Mouse (Mus musculus): ENCODE measurements around the gene Mxi1.
A peak's percentile ranks its signal among the peaks of the same experiment; 100 is the strongest.

Mxi1 gene

DNA sequence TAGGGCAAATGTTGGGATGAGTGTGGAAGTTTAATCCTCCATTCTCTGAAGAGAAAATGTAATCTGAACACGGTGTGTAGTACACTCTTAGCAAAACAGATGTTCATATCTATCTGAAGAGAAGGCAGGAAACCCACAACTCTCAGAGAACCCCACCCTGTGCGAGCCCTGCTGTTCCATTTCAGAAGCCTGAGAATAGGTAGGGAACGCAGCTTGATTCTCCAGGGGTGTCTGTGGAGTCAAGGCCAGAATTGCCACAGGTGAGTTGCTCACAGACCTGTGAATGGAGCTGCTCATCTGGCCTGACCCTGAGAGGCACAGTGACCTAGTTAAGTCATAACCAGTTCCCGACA, 10.5 kb upstream of the Mxi1 start:
- no peak for DNase-seq (ENCODE audit: low spot score in 2 of 2)

DNA sequence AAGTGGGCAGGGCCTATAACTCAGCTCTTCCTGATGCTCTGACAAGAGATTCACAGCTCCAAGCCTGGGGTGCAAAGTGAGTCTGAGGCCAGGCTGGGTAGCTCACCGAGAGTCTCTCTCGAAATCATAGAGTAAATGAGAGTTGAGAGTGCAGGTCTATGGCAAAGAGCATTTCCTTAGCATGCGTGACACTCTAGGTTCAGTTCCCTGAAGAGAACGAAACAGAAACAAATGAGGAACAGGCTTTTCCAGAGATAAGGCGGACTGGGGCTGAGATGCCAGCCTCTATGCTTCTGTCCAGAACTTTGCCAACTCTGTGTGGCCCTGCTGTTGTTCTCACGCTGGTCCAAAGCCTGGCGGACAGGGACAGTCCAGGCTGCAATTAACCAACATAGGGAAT, 6.9 kb upstream of the Mxi1 start:
- no peak for DNase-seq (ENCODE audit: low spot score in 2 of 2)

DNA sequence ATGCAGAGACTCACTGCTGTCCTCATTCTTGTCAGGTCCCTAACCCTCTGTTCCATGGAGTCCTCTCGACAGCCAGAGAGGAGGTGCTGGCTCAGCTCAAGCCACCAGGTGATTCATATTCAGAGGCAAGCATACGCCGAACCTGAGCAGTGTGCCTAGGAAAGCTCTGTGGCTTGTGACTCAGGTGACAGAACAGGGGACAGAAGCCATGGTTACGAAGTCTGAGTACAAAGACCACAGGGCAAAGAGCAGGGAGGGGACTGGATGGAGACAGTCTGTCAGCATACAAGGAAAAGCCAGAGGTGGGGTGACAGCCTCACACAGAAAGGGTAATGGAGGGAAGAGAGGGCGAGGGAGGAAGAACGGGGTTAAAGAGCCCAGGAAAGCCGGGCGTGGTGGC, 4.7 kb upstream of the Mxi1 start:
- no peak for DNase-seq (ENCODE audit: low spot score in 2 of 2)

DNA sequence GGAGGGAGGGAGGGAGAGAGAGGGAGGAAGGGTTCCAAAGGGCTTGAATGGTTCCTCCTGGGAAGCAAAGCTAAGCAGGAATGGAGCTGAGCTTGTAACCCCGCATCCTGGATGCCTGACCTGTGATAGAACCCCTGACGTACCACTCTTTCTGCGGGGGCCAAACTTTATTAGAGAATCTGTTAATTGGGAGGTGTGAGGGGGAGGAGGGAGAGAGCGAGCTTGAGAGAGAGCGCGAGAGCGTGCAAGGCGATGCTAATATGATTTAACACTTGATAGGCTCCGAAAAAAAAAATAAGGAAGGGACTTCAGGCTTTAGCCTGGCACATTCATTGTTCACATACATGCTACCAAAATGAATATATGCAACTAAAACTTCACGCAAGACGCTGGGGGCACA, 3.6 kb upstream of the Mxi1 start:
- DNase-seq (ENCODE audit: low spot score in 2 of 2): no peak

DNA sequence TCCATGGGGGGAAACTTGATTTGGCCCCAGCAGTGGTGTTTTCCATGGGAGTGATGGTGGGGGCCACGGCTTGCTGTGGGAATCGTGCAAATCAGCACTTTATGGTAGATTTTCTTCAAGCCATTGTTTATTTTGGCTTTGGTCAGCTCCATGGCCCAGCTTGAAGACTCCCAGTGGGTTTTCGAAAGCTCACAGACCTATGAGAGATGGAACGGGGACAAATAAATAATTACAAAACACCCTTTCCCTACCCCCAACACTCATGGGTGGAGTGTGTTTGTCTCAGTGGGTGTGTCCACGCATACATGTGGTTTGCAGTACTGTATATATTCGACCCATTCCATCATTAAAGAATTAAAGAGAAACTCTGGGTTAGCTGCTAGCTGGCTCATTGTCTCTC, 3.1 kb upstream of the Mxi1 start:
- no peak for DNase-seq (ENCODE audit: low spot score in 2 of 2)

DNA sequence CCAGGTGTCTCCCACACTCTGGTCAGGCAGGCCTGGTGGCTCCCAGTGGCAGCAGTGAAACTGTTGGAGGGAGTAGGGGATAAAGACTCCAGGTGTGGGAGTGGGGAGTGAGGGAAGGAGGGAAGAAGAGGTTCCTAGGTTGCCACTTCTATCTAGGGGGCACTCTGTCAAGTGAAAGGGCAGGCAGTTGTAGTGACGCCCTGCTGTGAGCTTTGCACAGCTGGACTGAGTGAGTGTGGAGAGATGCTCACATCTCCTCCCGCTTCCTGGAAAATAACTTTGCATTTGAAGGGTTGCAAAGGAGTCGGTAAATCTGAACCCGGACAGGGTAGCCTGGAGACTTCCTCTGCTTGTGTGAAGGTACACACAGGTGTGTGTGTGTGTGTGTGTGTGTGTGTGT, 687 bp upstream of the Mxi1 start:
- no peak for DNase-seq (ENCODE audit: low spot score in 2 of 2)

DNA sequence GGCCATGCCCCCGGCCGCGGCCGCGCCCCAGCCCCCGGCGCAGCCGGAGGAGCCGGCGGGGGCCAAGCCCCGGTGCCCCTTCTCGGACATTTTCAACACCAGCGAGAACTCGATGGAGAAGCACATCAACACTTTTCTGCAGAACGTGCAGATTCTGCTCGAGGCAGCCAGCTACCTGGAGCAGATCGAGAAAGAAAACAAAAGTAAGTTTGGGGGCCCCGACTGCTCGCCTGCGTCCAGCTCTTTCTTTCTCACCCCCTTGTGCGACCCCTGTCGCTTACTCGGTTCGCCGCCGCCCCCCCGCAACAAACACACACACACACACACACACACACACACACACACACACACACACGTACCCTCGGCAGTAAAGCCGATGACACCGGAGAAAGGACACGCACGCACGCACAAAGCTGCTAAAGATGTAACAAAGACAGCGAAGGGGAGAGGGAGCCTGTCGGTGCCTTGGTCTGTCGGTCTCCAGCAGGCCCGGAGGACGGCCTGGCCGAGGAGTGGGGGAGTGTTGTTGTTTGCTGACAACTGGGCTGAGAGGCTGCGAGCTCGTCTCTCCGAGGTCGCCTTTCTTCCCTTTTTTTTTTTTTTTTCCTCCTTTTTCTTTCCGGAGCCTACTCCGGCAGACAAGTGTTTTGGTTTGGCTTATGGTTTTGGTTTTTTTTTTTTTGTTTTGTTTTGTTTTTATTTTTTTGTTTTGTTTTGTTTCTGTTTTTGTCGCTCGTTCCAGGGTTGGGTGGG, 629 bp downstream of the Mxi1 start:
- DNase-seq (ENCODE audit: low spot score in 2 of 2): peak; percentile 68 to 72

DNA sequence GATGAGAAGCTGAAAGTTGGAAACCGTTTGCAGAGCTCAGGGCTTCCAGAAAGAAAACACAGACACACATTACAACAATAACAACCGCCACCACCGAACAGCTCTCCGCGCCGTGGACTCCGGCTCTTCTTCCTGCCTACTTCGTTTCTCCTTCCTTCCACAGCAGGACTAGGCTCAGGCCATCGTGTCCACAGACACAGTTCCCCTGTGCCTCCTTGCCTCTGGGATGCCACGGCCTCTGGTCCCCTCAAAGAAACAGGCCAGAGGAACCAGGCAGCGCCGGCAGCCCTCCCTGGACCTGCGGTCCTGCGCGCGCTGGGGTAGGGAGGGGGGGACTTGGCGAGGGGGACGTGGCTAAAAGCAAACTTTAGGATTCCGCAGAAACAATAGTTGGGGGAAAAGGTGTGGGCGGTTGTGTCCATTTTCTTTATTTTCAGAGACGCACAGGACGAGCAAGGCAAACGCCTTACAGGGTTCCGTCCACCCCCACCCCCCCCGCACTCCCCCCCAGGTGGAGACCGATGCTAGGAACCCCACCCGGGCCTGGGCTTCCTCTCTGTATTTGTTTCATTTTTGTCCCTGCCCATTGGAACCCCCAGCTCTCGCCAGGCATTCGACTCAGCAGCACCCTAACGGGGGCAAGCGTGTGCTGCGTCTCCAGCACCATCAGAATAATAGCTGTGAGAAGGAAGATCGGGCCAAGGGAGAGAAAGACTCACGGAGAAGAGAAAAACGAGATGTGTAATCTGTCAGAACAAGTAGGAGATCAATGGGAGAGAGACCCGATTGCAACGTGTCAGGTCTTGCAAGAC, 1.4 kb downstream of the Mxi1 start:
- DNase-seq (ENCODE audit: low spot score in 2 of 2): peak; percentile 64 to 78

DNA sequence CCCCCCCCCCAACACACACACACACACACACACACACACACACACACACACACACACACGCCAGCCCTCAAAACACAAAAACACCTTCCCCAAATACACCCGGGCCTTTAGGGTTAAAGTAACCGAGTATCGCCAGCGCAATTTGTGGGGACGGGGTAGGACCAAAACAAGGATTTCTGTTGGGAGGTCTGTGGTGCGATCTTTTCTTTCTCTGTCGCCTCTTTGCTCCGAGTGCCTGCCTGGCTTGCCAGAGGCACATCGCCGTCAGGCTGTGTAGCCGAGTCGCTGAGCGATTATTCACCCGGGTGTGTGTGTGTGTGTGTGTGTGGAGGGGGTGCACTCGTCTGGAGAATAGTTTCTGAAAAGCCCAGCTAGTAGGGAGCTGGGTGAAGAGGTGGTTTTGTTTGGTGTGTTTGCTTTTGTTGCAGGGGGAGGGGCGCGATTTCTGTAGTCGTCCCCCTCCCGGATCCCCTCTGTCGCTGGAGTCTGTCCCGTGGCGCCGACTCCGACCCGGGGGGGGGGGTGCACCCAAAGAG, 2.1 kb downstream of the Mxi1 start:
- DNase-seq (ENCODE audit: low spot score in 2 of 2): peak; percentile 68 to 69

DNA sequence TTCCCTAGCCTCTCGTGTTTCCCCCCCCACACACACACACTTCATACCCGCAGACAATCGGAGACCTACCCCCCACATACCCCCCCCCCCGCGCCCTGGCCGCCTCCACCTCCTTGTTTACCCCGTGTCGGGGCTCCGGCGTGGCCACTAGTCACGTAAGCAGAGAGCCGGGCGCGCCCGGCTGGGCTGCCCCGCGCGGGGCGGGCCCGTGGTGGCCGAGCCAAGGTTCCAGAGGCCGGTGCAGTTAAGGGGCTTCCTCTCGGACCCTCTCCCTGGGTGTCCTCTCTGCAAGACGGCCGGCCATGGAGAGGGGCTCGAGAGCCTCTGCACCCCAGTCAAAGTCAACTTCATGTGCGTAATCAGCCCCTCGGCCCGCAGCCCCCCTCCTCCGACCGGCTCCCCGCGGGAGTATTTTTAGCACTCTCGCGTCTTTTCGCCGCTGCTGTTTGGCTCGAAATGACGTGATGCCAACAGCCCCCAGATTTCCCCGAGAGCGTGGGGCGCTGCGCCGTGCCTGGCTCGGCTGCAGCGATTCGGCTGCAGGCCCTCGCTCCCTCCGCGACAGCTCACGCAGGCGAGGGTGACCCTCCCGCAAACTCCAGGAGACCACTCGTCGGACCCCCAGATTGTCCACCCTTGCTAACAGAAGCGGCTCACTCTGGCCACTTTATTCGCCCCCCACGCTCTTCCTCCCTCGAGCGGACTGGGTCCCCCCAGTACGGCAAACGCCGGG, 2.8 kb downstream of the Mxi1 start:
- peak; percentile 70 to 80 for DNase-seq (ENCODE audit: low spot score in 2 of 2)

DNA sequence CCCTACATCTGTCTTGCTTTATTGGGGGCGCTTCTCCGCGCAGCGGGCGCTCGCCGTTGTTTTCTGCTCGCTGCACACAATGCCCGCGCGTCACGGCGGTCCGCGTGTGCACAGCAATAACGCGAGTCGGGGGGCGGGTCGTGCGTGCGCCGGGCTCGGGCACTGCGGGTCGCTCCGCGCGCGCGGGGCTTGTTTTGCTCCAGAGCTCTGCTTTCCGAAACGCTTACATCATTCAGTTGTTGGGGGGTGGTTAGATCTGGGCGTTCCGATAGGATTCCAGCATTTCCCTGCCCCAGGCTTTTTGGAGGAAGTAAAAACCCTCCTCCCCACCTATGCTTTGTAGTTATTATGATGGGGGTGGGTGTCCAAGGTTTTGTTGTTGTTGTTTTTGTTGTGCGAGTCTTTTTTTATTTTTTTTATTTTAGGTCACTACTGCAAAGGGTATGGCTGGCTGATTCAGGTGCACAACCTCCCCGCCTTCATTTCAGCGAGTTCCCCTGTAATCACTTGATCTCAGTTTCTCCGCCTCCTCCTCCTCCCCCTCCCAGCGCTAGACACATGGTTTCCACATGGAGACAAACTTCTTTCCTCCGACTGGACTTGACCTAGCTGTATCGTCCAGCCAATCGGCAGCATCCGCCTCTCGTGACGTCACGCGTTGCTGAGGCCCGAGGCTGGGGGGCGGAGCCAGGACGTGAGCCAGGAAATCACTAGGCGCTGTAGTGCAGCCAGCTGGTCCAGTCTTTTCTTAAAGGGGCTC, 3.5 kb downstream of the Mxi1 start:
- DNase-seq (ENCODE audit: low spot score in 2 of 2): peak; percentile 98 to 100

DNA sequence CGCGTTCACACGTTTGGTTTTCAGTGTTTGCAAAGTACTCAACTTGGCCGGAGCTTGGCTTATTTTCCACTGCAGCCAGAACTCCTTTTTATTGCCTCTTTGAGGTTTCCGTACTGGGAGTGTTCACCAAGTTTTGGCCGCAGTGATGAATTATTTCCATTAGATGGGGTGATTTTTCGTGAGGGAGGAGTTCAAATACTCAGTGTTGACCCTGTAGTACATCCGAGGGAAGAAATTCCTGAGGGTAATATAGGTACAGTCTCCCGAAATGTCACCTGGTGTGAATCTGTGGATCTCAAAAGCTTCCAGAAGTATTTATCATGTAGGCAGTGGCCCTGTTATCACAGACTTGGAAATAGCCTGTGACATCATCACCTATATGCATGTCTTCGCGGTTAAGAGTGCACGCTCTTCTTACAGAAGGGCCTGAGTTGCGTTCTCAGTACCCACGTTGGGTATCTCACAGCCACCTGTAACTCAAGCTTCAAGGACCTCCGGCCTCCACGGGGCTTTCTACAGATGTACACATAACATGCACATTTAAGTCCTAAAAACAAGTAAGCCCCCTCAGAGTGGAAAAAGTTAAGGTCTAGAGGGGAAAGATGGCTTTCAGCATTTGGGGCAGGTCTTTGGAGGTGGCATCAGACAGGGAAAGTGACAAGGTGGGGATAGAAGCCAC, 4.4 kb downstream of the Mxi1 start:
- no peak for DNase-seq (ENCODE audit: low spot score in 2 of 2)

DNA sequence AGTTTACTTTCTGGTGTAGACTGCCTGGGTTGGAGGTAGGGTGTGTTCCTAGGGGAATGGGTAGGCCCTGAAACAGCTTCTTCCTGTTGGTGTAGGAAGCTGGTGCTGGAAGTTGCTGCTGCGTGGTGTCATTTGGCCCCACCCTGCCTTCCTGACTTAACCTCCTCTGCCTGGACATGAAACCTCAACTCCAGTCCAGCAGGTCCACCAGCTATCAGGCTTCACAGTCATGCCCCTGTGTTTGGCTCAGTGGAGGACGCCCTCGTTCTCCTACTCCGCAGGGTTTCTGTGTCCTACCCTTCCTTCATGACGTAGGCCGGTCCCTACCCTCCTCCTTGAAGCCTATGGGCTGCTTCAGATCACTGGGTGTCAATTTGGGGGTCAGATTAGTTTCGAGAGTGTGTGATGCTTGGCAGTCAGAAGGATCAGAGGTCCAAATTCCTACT, 4.9 kb downstream of the Mxi1 start:
- no peak for DNase-seq (ENCODE audit: low spot score in 2 of 2)

DNA sequence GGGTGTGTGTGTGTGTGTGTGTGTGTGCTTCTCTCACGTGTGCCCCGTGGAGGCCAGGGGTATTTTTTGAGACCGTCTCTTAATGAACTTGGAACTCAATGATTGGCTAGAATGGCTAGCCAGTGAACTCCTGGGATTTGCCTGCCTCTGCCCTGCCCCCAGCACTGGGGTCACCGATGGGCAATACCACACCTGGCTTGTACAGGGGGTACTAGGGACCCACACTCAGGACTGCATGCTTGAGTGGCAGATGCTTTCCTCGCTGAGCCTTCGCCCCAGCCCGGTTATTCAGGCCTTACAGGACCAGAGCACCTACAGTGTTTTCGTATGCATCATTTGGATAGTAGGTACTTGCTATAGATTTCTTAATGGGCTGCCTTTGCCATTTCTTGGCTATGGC, 5.8 kb downstream of the Mxi1 start:
- no peak for DNase-seq (ENCODE audit: low spot score in 2 of 2)

DNA sequence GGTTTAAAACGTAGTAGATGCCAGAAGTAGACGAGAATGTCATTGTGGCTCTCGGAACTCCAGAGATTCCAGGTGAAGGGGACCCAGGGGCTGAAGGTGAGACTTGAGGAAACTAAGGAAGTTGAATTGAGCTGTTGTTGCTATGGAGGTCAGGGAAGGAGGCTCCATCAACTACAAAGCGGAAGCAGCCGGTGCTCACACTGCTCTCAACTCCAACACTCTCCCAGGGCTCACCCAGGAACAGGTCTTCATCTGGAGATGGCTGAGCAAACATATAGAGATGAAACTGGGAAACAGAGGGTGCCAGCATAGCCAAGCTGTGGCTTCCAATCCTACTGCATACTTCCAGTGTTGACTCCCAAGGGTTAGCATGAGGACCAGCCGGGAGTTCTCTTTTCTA, 6.6 kb downstream of the Mxi1 start:
- DNase-seq (ENCODE audit: low spot score in 2 of 2): no peak

DNA sequence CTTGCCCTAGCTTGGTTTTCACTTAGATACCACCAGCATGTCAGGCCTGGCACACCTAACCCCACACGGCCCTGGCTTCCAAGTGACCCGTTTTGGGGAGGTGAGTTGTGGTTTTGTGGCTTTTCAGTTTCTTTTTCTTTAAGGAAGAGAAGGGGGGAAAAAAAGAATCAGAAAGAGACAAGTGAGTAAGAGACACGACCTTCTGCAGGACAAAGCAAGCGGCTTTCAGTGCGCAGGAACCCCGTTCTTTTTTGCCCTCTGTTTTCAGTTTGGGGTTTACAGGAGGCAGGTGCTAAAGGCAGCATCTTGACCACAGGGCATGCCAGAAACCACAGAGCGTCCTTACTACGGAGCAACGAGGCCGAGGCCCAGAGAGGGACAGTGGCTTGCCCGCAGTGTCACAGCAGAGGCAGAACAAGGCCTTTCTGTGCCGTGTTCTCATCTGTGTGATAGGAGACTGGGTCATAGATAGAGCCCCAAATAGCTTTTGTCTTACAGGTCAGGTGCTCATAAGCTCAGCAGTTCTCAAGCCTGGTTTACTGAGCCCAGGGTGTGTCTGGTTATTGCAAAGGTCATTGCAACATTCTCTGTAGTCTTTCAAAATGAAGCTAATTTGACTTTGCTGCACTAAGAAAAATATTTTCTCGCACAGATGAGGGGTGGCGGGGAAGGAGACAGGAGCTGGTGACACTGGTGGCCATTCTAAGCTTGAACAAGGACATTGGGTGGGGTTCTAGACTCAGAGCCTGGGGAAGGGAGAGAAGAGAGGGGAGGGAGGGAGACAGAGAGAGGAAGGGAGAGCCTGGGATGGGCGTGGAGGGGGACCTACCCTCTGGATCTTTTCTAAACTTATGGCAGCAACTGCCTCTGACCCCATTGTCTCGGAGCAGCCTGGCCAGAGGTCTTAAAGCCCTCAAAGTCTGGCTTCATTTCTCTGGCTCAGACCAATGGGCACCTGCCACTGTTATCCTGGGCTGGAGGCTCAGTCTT, 8.1 kb downstream of the Mxi1 start:
- DNase-seq (ENCODE audit: low spot score in 2 of 2): peak in 1 of 2 experiments; percentile 27

DNA sequence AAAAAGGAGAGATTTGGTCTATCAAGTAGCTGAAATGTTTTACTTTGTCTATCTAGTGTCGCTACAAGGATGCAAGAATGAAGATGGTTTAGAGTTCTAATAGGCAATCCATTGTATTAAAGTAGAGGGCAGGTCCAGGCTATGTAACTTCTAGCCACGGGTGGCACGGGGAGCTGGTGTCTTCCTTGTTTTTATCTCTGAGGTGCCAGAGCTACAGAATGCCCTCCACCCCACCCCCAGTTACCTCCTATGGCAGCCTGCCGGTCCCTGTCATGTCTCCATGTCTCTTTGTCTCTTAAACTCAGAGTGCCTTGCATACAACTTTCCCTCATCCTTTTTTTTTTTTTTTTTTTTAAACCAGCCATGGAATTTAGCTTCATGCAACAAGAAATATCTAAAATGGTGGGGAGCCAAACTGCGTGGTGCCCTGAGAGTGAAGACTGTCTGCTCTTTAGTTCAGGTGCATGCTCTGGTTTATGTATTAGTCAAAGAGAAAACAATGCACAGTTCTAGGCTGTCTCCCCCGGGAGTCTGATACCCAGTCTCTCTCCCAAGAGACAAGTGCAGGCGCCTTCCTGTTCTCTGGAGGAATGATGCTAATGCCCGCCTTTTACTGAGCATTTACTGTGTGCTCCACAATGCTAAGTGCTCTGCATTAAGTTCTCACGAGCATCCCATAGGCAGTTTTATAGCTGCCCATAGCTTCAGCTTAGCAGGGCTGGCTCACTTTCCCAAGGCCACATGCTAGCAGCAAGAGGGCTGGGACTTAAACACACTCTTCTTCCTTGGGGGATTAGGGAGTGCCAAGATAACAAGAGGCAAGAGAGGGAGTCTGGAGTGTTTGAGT, 10.2 kb downstream of the Mxi1 start:
- no peak for DNase-seq (ENCODE audit: low spot score in 2 of 2)

DNA sequence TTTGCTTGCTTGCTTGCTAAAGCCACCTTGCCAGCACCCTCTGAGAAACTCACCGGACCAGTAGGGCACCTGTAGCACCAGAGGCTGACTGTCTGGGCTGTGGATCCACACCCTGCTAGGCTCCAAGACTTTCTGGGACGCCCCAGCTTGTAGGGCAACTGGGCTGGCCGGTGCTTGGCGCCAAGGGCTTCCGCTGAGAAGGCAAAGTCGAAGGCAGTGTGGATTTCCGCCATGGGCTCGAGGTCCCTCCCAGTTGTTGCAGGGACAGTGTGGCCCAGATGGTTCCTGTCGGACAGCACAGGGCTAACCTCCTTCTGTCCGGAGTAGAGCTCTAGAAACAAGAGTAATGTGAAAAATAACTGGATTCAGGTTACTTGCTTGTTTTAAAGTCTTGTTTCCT, 11.0 kb downstream of the Mxi1 start:
- DNase-seq (ENCODE audit: low spot score in 2 of 2): no peak

Data from spleen, postnatal 10 days (tissue).